Mouse (Mus musculus) forebrain, embryonic 13.5 days (tissue): ENCODE results near the gene Chic1. TPM values are rescaled to one million over a fixed set of nuclear protein-coding genes. Genes with fewer than 3 reads are reported as not detected.
A peak's percentile ranks its signal among the peaks of the same experiment; 100 is the strongest.

Source experiments
- ATAC-seq: fragments of 200-750 bp; cut with Nextera tagmentation; 2 replicates; pipeline ENCODE4 v1.8.0; 2017
- H3K27ac ChIP-seq: fragments of 300-500 bp; sonication (generic); 2 replicates; pipeline ENCODE4 v1.5.1; 2015; ENCODE audit warnings: inconsistent platforms, mild to moderate bottlenecking, moderate library complexity
- H3K27me3 ChIP-seq: fragments of 300-500 bp; sonication (generic); 2 replicates; pipeline ENCODE4 v1.6.1; 2015; ENCODE audit warnings: mild to moderate bottlenecking, inconsistent platforms
- H3K36me3 ChIP-seq: fragments of 300-500 bp; sonication (generic); 2 replicates; pipeline ENCODE4 v1.6.1; 2015; ENCODE audit warnings: mild to moderate bottlenecking, inconsistent platforms; ENCODE audit not compliant: poor library complexity, severe bottlenecking
- H3K4me1 ChIP-seq: fragments of 300-500 bp; sonication (generic); 2 replicates; pipeline ENCODE4 v1.6.1; 2015; ENCODE audit warnings: inconsistent platforms
- H3K4me2 ChIP-seq: fragments of 300-500 bp; sonication (generic); 2 replicates; pipeline ENCODE4 v1.6.1; 2015; ENCODE audit warnings: inconsistent platforms, mild to moderate bottlenecking, moderate library complexity
- H3K4me3 ChIP-seq: fragments of 300-500 bp; sonication (generic); 2 replicates; pipeline ENCODE4 v1.5.1; 2015; ENCODE audit warnings: mild to moderate bottlenecking, inconsistent platforms
- H3K9ac ChIP-seq: fragments of 300-500 bp; sonication (generic); 2 replicates; pipeline ENCODE4 v1.6.1; 2015; ENCODE audit warnings: mild to moderate bottlenecking, inconsistent platforms
- H3K9me3 ChIP-seq: fragments of 300-500 bp; sonication (generic); replicated peaks from 2 replicates; pipeline ENCODE4 v1.6.1; 2016; ENCODE audit warnings: inconsistent platforms
- WGBS: fragments of 180-500 bp; shearing (Covaris S2); methylation state at CpG from one replicate; pipeline ENCODE4 v1.1.7; 2015; 5-methylcytosine and 5-hydroxymethylcytosine counted together
- polyA plus RNA-seq: library from polyadenylated mRNA; unstranded; fragments of >200 nt; fragmentation: Nextera tagmentation; extraction: Ambion mirVana; gene quantifications from 2 replicates; pipeline ENCODE4 v1.2.1, GENCODE M21; 2015

Gene Chic1
- polyA plus RNA-seq, 1 experiment from 2014 or later, result 6.7 TPM

DNA sequence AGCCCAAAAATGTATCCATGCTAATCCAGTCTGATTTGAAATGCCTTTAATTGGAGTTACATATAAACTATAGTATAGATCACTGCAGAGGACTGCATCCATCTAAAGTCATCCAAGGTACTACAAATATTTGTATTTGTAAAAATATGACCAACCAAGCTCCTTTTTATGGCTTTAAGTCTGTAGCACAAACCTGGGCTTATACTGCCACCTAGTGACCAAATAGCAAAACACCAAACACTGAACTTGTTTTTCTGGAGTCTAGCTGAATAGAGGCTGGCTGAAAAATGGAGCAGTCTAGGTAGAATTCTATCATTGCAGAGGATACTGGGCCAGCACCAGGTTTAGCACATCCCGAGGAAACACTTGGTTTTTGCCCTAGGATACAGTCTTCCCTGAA lies 84.5 kb downstream of the Chic1 start:
- 0% methylated on average over 1 of the region's 1 CpGs for WGBS
- Histone ChIP-seq H3K27ac (no peak overlapping the region), H3K9ac (no peak overlapping the region)

DNA sequence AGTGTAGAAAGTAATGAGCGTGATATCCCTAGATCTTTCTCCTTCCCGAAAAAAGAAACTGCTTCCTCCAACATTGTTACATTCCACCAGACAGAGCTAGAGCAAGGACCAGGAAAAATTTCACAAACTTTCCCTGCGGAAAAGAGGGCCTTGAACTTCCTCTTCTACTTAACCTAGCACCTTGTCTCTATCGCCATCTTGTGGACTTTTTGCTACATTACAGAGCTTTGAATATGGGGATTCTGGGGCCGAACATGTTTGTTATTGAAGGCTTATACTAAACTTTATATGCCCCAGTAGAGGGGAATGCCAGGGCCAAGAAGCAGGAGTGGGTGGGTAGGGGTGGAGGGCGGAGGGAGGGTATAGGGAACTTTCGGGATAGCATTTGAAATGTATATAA lies 87.5 kb downstream of the Chic1 start:
- H3K27me3 ChIP-seq, result peaks cover 39% of the 10 kb centered on the region
- no peaks in the 10 kb centered on the region for H3K9me3 ChIP-seq
- 38% methylated on average over 7 of the region's 7 CpGs for WGBS
- H3K4me1 ChIP-seq, result no peaks in the 10 kb centered on the region
- ATAC-seq, result no peak
- H3K36me3 ChIP-seq, result no peaks in the 10 kb centered on the region
- no peak overlapping the region for H3K4me2 ChIP-seq
- H3K9ac ChIP-seq, result no peak overlapping the region
- H3K4me3 ChIP-seq, result no peak overlapping the region
- H3K27ac ChIP-seq, result no peak overlapping the region

More for the DNA sequence above, 84.5 kb downstream of the Chic1 start:
- Histone ChIP-seq H3K4me1 (no peaks in the 10 kb centered on the region), H3K27me3 (peaks cover 34% of the 10 kb centered on the region), H3K4me2 (no peak overlapping the region), H3K36me3 (no peaks in the 10 kb centered on the region), H3K4me3 (no peak overlapping the region), H3K9me3 (no peaks in the 10 kb centered on the region)
- ATAC-seq, result 0 out of 2 replicates have a peak, but pooled peaks have one; percentile 30

Other genes starting within 250 kb of the Chic1 start
- 31.8 and 36.1 TPM in 2 replicates for gene Nap1l2, start 169.8 kb upstream of the Chic1 start, polyA plus RNA-seq
- not detected in 2 replicates for gene Cdx4, start 35.1 kb upstream of the Chic1 start, polyA plus RNA-seq
- gene Tsx, start 58.0 kb downstream of the Chic1 start, polyA plus RNA-seq, result 0.38 and 0.77 TPM in 2 replicates
- gene Gm26992, start 65.5 kb downstream of the Chic1 start, polyA plus RNA-seq, result not detected in 2 replicates